Mouse (Mus musculus): ENCODE results near the gene Lmo2. TPM values are rescaled to one million over a fixed set of nuclear protein-coding genes. Genes with fewer than 3 reads are reported as not detected.

Lmo2 gene
- polyA plus RNA-seq, 1 experiment: 29.2 TPM

DNA sequence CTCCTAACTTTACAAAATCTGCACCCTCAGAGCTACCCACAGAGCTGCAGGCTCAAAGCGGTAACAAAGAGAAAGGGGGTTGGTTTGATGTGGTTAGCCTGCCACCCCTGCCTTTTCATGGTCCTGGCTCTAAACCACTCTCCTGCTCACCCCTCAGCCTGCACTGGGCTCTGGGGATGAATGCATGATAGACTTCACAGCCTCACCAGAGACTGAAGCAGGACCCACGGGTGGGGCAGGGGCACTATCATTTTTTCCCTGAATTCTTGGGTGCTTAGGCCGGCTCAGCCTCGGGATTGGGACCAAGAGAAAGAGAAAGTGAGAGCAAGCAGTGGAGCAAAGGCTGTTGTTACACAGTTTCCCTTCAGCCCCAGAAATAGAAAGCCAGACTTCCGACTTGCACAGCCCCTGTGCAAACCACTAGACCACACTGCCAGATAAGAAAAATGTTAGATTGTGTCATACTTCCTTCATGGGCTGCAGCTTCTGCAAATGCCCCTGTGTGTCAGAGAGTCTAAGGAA, 12.2 kb upstream of the Lmo2 start:
- Histone ChIP-seq H3K27ac (ENCODE audit: insufficient read depth, low read length) (no peak overlapping the region), H3K27me3 (ENCODE audit: control insufficient read depth, insufficient read depth, low read length) (no peaks in the 10 kb centered on the region), H3K4me3 (replicated peaks; ENCODE audit: insufficient read depth, low read depth, low read length) (no peak overlapping the region), H3K4me1 (ENCODE audit: control insufficient read depth, insufficient read depth, low read length) (no peaks in the 10 kb centered on the region)
- 85% methylated on average over 5 of the region's 5 CpGs for WGBS
- no peak for DNase-seq
- TF ChIP-seq POLR2A (IDR thresholded peaks at IDR 0.05; ENCODE audit: borderline replicate concordance, insufficient read depth, low read length) (no peak), CTCF (IDR thresholded peaks at IDR 0.05; ENCODE audit: borderline replicate concordance, insufficient read depth, low read depth, low read length) (no peak)

DNA sequence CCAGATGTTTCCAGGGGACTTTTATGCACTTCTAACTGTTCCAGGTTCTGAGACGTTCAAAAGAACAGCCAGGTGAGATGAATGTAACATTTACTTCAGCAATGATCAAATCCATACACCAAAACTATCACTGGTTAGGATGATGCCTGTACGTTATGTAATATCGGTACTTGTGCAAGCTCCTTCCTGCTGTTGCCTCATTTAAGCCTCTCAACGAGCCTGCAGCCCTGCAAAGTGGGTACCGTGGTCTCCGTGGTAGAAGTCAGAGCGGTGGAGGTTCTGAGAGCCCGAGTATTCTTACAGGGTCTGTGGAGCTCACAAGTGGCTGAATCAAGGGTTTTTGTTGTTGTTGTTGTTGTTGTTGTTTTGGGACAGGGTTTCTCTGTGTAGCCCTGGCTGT, 10.9 kb upstream of the Lmo2 start:
- no peak overlapping the region for H3K27ac ChIP-seq (ENCODE audit: insufficient read depth, low read length)
- no peaks in the 10 kb centered on the region for H3K4me1 ChIP-seq (ENCODE audit: control insufficient read depth, insufficient read depth, low read length)
- WGBS: 91% methylated on average over 8 of the region's 8 CpGs
- H3K4me3 ChIP-seq (replicated peaks; ENCODE audit: insufficient read depth, low read depth, low read length): no peak overlapping the region
- no peak for DNase-seq
- TF ChIP-seq POLR2A (IDR thresholded peaks at IDR 0.05; ENCODE audit: borderline replicate concordance, insufficient read depth, low read length) (no peak), CTCF (IDR thresholded peaks at IDR 0.05; ENCODE audit: borderline replicate concordance, insufficient read depth, low read depth, low read length) (no peak)
- no peaks in the 10 kb centered on the region for H3K27me3 ChIP-seq (ENCODE audit: control insufficient read depth, insufficient read depth, low read length)

DNA sequence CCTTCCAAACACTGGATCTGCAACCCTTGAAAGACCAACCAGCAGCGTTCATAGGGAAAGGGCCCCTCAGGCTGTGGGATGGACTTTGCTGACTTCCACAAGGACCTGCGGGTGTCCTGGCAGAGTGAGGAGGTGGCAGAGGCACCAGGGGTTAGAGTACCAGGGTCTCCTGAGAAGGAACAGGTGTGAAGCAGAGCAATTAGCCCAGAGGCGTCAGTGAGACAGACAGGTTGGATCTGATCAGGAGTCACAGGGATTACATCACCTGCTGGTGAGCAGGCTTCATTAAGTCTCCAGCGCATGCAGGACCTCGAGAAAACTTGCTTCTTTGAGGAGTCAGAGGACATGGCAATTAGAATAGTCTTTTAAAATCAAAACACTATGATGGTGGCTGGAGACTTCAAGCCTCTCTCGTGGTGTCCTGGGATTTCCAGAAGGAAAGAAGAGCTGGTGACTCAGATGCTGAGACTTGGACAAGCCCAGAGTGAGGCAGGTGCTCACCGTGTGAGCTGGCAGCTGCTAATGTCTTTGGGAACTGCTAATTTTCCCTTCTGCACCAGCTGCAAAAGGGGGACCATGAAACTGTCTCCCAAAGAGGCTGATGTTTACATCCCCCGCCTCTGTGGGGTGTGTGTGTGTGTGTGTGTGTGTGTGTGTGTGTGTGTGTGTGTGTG, 9.7 kb upstream of the Lmo2 start:
- WGBS: 36% methylated on average over 8 of the region's 8 CpGs
- no peak overlapping the region for H3K4me3 ChIP-seq (replicated peaks; ENCODE audit: insufficient read depth, low read depth, low read length)
- no peak for DNase-seq

DNA sequence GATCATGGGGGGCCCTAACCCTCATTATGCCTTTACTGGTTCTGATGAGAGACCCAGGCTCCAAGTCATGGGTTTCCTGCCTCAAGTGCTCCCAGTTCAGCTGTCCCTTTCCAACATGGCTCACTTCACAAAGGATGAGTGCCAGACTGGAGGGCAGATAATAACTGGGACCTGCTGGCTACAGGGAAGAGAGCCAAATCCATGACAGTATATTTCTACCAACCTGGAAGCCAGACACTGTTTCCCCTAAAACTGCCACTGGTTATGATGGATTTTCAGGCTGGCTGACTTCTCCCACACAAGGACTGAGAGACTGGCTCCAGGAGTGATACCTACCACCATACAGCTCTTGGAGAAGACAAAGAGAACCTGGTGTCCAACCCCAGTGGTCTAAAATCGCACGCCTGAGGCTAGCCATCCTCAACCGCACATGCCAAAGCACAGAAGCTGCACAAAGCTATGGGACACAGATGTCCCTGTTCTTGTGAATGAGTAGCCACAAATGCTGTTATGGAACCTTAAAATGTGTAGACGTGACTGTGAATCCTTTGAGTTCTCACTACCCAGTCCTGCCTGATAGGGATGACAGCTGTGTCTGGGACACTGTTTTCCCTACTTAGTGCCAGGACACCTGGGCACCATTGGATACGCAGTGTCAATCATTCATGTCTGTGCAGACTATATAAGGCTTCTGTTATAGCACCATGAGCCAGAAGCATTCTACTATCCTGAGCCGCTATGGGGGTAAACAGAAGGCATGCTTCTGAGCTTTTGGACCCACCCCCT, 4.5 kb upstream of the Lmo2 start:
- no peaks in the 10 kb centered on the region for H3K4me1 ChIP-seq (ENCODE audit: control insufficient read depth, insufficient read depth, low read length)
- no peaks in the 10 kb centered on the region for H3K27me3 ChIP-seq (ENCODE audit: control insufficient read depth, insufficient read depth, low read length)
- no peak overlapping the region for H3K27ac ChIP-seq (ENCODE audit: insufficient read depth, low read length)
- no peak overlapping the region for H3K4me3 ChIP-seq (replicated peaks; ENCODE audit: insufficient read depth, low read depth, low read length)
- DNase-seq: peak in 1 of 2 experiments; percentile 15
- WGBS: 31% methylated on average over 6 of the region's 6 CpGs
- TF ChIP-seq CTCF (IDR thresholded peaks at IDR 0.05; ENCODE audit: borderline replicate concordance, insufficient read depth, low read depth, low read length) (no peak), POLR2A (IDR thresholded peaks at IDR 0.05; ENCODE audit: borderline replicate concordance, insufficient read depth, low read length) (no peak)

More for the DNA sequence above, 9.7 kb upstream of the Lmo2 start:
- Histone ChIP-seq H3K4me1 (ENCODE audit: control insufficient read depth, insufficient read depth, low read length) (no peaks in the 10 kb centered on the region), H3K27ac (ENCODE audit: insufficient read depth, low read length) (no peak overlapping the region), H3K27me3 (ENCODE audit: control insufficient read depth, insufficient read depth, low read length) (no peaks in the 10 kb centered on the region)
- TF ChIP-seq POLR2A (IDR thresholded peaks at IDR 0.05; ENCODE audit: borderline replicate concordance, insufficient read depth, low read length) (no peak), CTCF (IDR thresholded peaks at IDR 0.05; ENCODE audit: borderline replicate concordance, insufficient read depth, low read depth, low read length) (no peak)

DNA sequence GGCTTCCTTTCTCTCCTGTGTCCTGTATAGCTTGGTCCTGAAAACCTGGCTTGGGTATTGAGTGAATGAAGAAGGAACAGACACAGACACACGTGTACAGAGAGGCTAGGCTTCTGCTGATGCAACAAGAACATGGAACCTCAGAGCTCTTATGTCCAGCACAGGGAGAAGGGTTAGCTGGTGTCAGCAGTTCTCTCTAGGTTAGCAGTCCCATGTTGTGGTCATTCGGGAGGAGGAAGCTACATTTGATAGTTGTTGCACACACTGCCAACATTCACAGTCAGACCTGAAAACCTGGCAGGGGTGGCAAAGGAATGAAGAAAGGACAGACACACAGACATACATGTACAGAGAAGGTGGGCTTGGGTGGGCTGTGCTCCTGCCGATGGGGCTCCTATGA, 2.1 kb upstream of the Lmo2 start:
- DNase-seq: no peak
- Histone ChIP-seq H3K27ac (ENCODE audit: insufficient read depth, low read length) (no peak overlapping the region), H3K27me3 (ENCODE audit: control insufficient read depth, insufficient read depth, low read length) (no peaks in the 10 kb centered on the region), H3K4me1 (ENCODE audit: control insufficient read depth, insufficient read depth, low read length) (no peaks in the 10 kb centered on the region), H3K4me3 (replicated peaks; ENCODE audit: insufficient read depth, low read depth, low read length) (no peak overlapping the region)
- 88% methylated on average over 3 of the region's 3 CpGs for WGBS
- TF ChIP-seq POLR2A (IDR thresholded peaks at IDR 0.05; ENCODE audit: borderline replicate concordance, insufficient read depth, low read length): no peak
- TF ChIP-seq CTCF (IDR thresholded peaks at IDR 0.05; ENCODE audit: borderline replicate concordance, insufficient read depth, low read depth, low read length): no peak

DNA sequence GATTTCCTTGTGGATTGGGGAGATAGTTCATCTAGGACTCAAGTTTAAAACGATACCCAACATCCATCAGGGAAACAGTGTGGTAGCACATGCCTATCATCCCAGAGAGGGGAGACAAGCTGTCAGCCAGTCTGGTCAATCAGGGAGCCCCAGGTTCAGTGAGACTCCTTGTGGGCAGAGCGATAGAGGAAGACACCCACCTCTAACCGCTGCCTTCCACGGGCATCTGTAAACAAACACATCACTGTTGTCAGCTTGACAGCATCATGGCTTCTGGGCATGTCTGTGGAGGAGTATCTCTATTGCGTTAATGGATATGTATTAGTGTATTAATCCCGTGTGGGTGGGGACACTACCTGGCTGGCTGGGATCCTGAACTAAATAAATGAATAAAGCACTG, 919 bp upstream of the Lmo2 start:
- Histone ChIP-seq H3K4me1 (ENCODE audit: control insufficient read depth, insufficient read depth, low read length) (no peaks in the 10 kb centered on the region), H3K27ac (ENCODE audit: insufficient read depth, low read length) (no peak overlapping the region), H3K4me3 (replicated peaks; ENCODE audit: insufficient read depth, low read depth, low read length) (no peak overlapping the region), H3K27me3 (ENCODE audit: control insufficient read depth, insufficient read depth, low read length) (no peaks in the 10 kb centered on the region)
- WGBS: 85% methylated on average over 6 of the region's 6 CpGs
- TF ChIP-seq CTCF (IDR thresholded peaks at IDR 0.05; ENCODE audit: borderline replicate concordance, insufficient read depth, low read depth, low read length) (no peak), POLR2A (IDR thresholded peaks at IDR 0.05; ENCODE audit: borderline replicate concordance, insufficient read depth, low read length) (no peak)
- DNase-seq: no peak

DNA sequence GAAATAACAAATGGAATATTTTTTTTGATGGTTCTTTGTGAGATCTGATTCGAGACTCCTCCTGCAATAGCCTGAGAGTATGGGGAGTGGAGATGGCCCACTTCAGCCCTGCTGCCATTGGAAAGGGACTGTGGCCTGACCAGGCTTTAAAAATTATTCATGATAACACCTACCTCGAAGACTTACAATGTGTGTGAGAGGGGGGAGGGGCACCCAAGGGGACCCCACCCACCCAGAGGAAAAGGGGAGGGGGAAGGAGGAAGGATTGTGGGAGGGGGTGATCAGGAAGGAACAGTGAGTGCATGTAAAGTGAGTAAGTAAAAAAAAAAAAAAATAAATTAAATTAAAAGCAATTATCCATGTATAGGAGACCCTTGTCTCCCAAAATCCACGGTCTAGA, 848 bp downstream of the Lmo2 start:
- Histone ChIP-seq H3K4me1 (ENCODE audit: control insufficient read depth, insufficient read depth, low read length) (no peaks in the 10 kb centered on the region), H3K27ac (ENCODE audit: insufficient read depth, low read length) (no peak overlapping the region), H3K4me3 (replicated peaks; ENCODE audit: insufficient read depth, low read depth, low read length) (no peak overlapping the region), H3K27me3 (ENCODE audit: control insufficient read depth, insufficient read depth, low read length) (no peaks in the 10 kb centered on the region)
- 90% methylated on average over 3 of the region's 3 CpGs for WGBS
- DNase-seq: no peak
- no peak for TF ChIP-seq POLR2A (IDR thresholded peaks at IDR 0.05; ENCODE audit: borderline replicate concordance, insufficient read depth, low read length)
- TF ChIP-seq CTCF (IDR thresholded peaks at IDR 0.05; ENCODE audit: borderline replicate concordance, insufficient read depth, low read depth, low read length): no peak

DNA sequence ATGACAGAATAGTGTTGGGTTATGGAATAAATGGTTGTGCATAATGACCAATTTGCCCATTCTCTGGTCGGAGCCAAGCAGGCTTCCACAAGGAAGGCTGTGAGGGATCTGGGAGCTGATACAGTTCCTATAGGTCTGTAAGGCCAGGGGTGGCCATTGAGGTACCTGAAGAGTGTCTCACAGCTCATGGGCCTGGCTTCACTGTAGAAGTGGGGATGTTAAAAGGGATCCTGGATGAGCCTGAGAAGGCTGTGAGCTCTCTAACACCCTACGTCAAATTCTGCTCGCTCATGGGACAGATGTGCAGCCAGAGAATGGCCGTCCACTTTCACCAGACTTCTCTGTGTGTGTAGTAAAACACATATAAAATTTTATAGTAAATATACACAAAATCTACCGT, 1.3 kb downstream of the Lmo2 start:
- no peaks in the 10 kb centered on the region for H3K4me1 ChIP-seq (ENCODE audit: control insufficient read depth, insufficient read depth, low read length)
- no peak overlapping the region for H3K4me3 ChIP-seq (replicated peaks; ENCODE audit: insufficient read depth, low read depth, low read length)
- no peaks in the 10 kb centered on the region for H3K27me3 ChIP-seq (ENCODE audit: control insufficient read depth, insufficient read depth, low read length)
- 95% methylated on average over 5 of the region's 5 CpGs for WGBS
- DNase-seq: no peak
- TF ChIP-seq POLR2A (IDR thresholded peaks at IDR 0.05; ENCODE audit: borderline replicate concordance, insufficient read depth, low read length): no peak
- no peak for TF ChIP-seq CTCF (IDR thresholded peaks at IDR 0.05; ENCODE audit: borderline replicate concordance, insufficient read depth, low read depth, low read length)
- no peak overlapping the region for H3K27ac ChIP-seq (ENCODE audit: insufficient read depth, low read length)
